ENCODE assay signal across 8 mouse cellular contexts in the genomic region with DNA sequence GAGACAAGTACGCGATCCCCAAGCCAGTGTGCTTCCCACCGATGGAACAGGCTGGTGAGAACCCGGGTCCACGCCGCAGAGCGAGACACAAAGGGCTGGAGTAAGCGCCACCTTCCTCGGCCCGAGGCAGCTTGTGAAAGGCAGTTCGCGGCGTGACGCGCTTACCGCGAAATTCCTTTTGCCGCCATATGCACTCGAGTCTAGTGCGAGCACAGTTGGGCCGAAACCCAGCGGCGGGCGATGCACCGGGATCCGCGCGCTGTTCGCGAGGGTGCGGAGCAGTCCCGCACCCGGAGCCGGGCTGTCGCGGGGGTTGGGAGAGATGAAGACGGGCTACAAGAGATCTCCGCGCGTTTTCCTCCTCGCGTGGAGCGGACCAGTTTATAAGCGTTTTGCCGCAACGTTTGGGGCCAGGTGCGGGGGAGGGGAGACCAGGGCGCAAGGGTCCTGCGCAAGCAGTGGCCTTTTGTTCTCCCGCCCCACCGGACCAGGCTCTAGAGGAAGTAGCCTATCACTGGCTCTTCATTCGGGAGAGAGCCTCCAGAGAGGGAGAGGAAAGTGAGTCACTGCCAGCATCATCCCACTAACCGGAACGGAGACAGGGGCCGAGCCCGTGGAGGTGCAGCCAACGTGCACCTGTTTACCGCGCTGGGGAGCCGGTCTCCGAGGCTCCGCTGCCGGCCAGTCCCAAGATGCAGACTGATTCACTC. TPM values are rescaled to one million over a fixed set of nuclear protein-coding genes. Genes with fewer than 3 reads are reported as not detected.
DNase-seq lines count a peak whose midpoint lies in the region; ATAC-seq lines count a peak whose summit lies in the region.

No protein-coding gene starts in this region.

- ATAC-seq in forebrain, embryonic 11.5 days (replicated peaks; ENCODE audit: low FRiP score), result peak; percentile 79
- peak; percentile 20 to 34; a peak in 2 of 4 replicates for ATAC-seq in hematopoietic stem cell, adult 5-6 weeks (replicated peaks in 1 of 2; ENCODE audit: insufficient read depth in 1 of 2, low FRiP score in 2 of 2, low TSS enrichment in 1 of 2, low read depth in 1 of 2, poor library complexity in 2 of 2, severe bottlenecking in 2 of 2)

- peak overlapping the region; percentile 99 for H3K9ac ChIP-seq in forebrain, embryonic 11.5 days (ENCODE audit: low read length)

- H3K4me3 ChIP-seq in forebrain, embryonic 11.5 days (ENCODE audit: low read depth, low read length), result peak overlapping the region; percentile 79

- H3K4me1 ChIP-seq in forebrain, embryonic 11.5 days (replicated peaks; ENCODE audit: control insufficient read depth, insufficient read depth, low read length), result 0 out of 2 replicates have a peak, but pooled peaks cover 6% of the 10 kb centered on the region

- H3K27me3 ChIP-seq in forebrain, embryonic 11.5 days (ENCODE audit: control insufficient read depth, insufficient read depth, low read length), result no peaks in the 10 kb centered on the region

- H3K9me3 ChIP-seq in forebrain, embryonic 11.5 days (ENCODE audit: control insufficient read depth, low read length), result no peaks in the 10 kb centered on the region; the same call in 1 of the 2 replicates

- H3K27ac ChIP-seq in forebrain, embryonic 11.5 days (ENCODE audit: low read depth, low read length), result peak overlapping the region; percentile 98

- under 1% methylated on average over 63 of the region's 63 CpGs for WGBS in forebrain, embryonic 11.5 days

- DNase-seq in ES-CJ7 (ENCODE audit: low read depth, low spot score), result peak; percentile 70
- DNase-seq in c-Kit-positive CD71-positive TER-119-positive erythroid progenitor cells, embryonic 14.5 days (ENCODE audit: low spot score), result peak; percentile 54
- DNase-seq in forebrain, embryonic 11.5 days (ENCODE audit: low spot score), result peak; percentile 90
- DNase-seq in left cerebral cortex, adult 11 months (ENCODE audit: low spot score), result peak; percentile 42
- DNase-seq in lung, postnatal 25 days (ENCODE audit: low spot score), result peak; percentile 46
- DNase-seq in ovary, postnatal 14 days (ENCODE audit: low spot score), result peak; percentile 38
- peak; percentile 59 to 61 for DNase-seq in thymus, postnatal 10 days (ENCODE audit: low spot score in 2 of 2)

- H3K4me2 ChIP-seq in forebrain, embryonic 11.5 days (ENCODE audit: low read depth, low read length, severe bottlenecking), result peak overlapping the region; percentile 86

- H3K36me3 ChIP-seq in forebrain, embryonic 11.5 days (ENCODE audit: control insufficient read depth, insufficient read depth, low read length), result peaks cover 3% of the 10 kb centered on the region; the same call in 1 of the 2 replicates

RNA-seq across cellular contexts. Expression of gene Slc38a1, which starts 1.4 kb away (rescaled TPM):
- polyA plus RNA-seq in forebrain, embryonic 11.5 days (2014; fragmentation: Nextera tagmentation; extraction: Ambion mirVana), result 134 and 139 TPM in 2 replicates
- total RNA-seq in hematopoietic stem cell, adult 5-6 weeks (2017), result 87.5 and 108 TPM in 2 replicates

RNA-seq across cellular contexts. Expression of gene Slc38a2, which starts 58.3 kb away (rescaled TPM):
- 192 and 220 TPM in 2 replicates for polyA plus RNA-seq in forebrain, embryonic 11.5 days (2014; fragmentation: Nextera tagmentation; extraction: Ambion mirVana)
- total RNA-seq in hematopoietic stem cell, adult 5-6 weeks (2017), result 128 and 155 TPM in 2 replicates

Comparison
In these comparisons a context has a peak if more than half of its experiments do, and no peak if none do; other contexts are left out.
1. Peak in every context shown above with its lines: DNase-seq, ATAC-seq, H3K4me3 ChIP-seq and H3K27ac ChIP-seq.
2. DNase-seq: peak in every context shown above with its lines; median percentile 90 in forebrain, embryonic 11.5 days; 70 in ES-CJ7; 60 in thymus, postnatal 10 days; 54 in c-Kit-positive CD71-positive TER-119-positive erythroid progenitor cells, embryonic 14.5 days; 46 in lung, postnatal 25 days; 42 in left cerebral cortex, adult 11 months; 38 in ovary, postnatal 14 days.